Mouse (Mus musculus) hindbrain, embryonic 10.5 days (tissue): ENCODE results near the gene Suclg2. TPM values are rescaled to one million over a fixed set of nuclear protein-coding genes. Genes with fewer than 3 reads are reported as not detected.

Experiments used
- DNase-seq: peaks from one replicate; pipeline ENCODE4 v3.0.0-alpha.2; 2017; ENCODE audit warnings: low spot score
- H3K27ac ChIP-seq: fragments of 300-500 bp; sonication (generic); 2 replicates; pipeline ENCODE4 v1.5.1; 2016; ENCODE audit warnings: mild to moderate bottlenecking, moderate library complexity
- H3K27me3 ChIP-seq: fragments of 300-500 bp; sonication (generic); 2 replicates; pipeline ENCODE4 v1.6.1; 2016; ENCODE audit warnings: mild to moderate bottlenecking; ENCODE audit not compliant: poor library complexity, insufficient read depth, severe bottlenecking
- H3K36me3 ChIP-seq: fragments of 300-500 bp; sonication (generic); 2 replicates; pipeline ENCODE4 v1.6.1; 2016; ENCODE audit warnings: mild to moderate bottlenecking, moderate library complexity
- H3K4me1 ChIP-seq: fragments of 300-500 bp; sonication (generic); replicated peaks from 2 replicates; pipeline ENCODE4 v1.6.1; 2016; ENCODE audit warnings: mild to moderate bottlenecking
- H3K4me3 ChIP-seq: fragments of 300-500 bp; sonication (generic); 2 replicates; pipeline ENCODE4 v1.5.1; 2016; ENCODE audit warnings: mild to moderate bottlenecking, moderate library complexity
- H3K9me3 ChIP-seq: fragments of 300-500 bp; sonication (generic); 2 replicates; pipeline ENCODE4 v1.6.1; 2016; ENCODE audit warnings: mild to moderate bottlenecking, moderate library complexity
- WGBS: fragments of 180-500 bp; shearing (Covaris S2); methylation state at CpG from one replicate; pipeline ENCODE4 v1.1.7; 2016; 5-methylcytosine and 5-hydroxymethylcytosine counted together
- polyA plus RNA-seq: library from polyadenylated mRNA; unstranded; fragments of >200 nt; fragmentation: Nextera tagmentation; extraction: Ambion mirVana; gene quantifications from 2 replicates; pipeline ENCODE4 v1.2.1, GENCODE M21; 2016

The Suclg2 gene
- polyA plus RNA-seq, 1 experiment from 2014 or later, result 35.8 TPM

DNA sequence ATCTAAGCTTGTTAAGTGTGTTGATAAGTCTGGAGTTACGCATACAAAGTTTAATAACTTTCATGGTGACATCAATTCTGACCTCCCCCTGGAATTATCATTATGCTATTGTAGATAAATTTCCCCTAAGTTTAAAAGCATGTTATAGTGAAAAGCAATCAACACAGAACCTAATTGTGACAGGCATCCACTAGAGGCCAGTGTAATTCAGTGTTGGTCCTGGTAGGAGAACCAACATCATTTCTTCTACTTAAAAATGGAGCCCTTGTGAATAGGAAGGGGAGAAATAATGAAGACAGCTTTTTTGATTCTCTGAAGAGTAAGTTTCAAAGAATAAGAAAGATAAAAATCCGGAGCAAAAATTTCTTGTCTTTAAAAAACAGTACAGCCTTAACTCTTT, 200.2 kb downstream of the Suclg2 start:
- Histone ChIP-seq H3K4me3 (no peak overlapping the region), H3K36me3 (no peaks in the 10 kb centered on the region), H3K27me3 (no peaks in the 10 kb centered on the region), H3K9me3 (no peaks in the 10 kb centered on the region), H3K4me1 (peaks cover 4% of the 10 kb centered on the region; the same call in 1 of the 2 replicates), H3K27ac (no peak overlapping the region)
- 91% methylated on average over 2 of the region's 2 CpGs for WGBS
- DNase-seq, result no peak

DNA sequence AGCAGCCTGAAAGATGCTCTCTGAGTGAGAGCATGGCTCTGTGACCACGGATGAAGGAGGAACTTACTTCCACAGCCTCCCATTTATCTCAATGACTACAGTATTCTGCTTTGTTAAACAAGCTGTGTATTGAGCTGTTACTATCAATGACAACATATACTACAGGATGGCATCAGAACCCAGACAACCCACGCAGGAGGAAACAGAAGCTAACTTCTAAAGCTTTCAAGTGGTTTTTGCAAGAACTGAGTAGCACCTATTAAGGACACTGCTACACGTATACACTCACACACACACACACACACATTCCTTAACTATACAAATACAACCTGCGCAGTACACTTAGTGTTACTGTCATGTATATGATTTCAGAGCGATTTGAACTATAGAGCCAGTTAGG, 202.9 kb downstream of the Suclg2 start:
- no peak for DNase-seq
- H3K27ac ChIP-seq, result no peak overlapping the region
- no peak overlapping the region for H3K4me3 ChIP-seq
- H3K4me1 ChIP-seq, result peaks cover 4% of the 10 kb centered on the region; the same call in 1 of the 2 replicates
- no peaks in the 10 kb centered on the region for H3K9me3 ChIP-seq
- no peaks in the 10 kb centered on the region for H3K27me3 ChIP-seq
- no peaks in the 10 kb centered on the region for H3K36me3 ChIP-seq
- WGBS, result 84% methylated on average over 5 of the region's 5 CpGs

DNA sequence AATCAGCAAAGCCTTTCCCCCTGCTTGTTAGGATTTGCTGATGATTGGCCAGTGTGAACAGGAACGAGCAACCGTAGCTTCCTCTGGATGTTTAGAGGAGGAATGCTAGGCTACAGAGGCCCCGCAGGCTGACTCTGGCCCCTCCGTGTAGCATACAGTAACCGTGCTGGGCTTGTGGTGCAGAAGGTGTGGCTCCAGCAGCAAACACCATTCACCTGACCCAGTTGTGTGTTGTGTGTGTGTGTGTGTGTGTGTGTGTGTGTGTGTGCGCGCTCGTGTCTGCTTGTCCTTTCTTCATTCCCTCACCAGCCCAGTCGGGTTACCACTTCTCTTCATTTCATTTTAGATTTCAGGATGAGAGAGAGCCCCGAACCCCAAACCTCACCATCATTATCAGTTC, 203.9 kb downstream of the Suclg2 start:
- WGBS, result 87% methylated on average over 10 of the region's 10 CpGs
- peaks cover 4% of the 10 kb centered on the region; the same call in 1 of the 2 replicates for H3K4me1 ChIP-seq
- no peaks in the 10 kb centered on the region for H3K36me3 ChIP-seq
- no peak for DNase-seq
- no peaks in the 10 kb centered on the region for H3K27me3 ChIP-seq
- 0 out of 2 replicates have a peak overlapping the region, but pooled peaks have one; percentile 23 for H3K27ac ChIP-seq
- no peaks in the 10 kb centered on the region for H3K9me3 ChIP-seq
- no peak overlapping the region for H3K4me3 ChIP-seq

DNA sequence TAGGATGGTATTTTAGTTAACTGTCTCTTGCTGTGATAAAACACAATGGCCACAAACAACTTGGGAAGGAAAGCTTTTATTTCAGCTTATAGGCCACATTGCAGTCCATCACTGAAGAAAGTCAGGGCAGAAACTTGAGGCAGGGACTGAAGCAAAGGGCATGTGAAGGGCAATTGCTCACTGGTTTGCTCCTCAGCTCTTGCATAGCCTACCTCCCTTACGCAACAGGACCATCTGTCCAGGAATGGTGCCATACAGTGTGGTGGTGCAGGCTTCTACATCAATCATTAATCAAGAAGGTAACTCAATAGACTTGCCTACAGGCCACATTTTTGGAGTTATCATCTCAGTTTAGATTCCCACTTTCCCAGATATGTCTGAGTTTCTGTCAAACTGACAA, 206.9 kb downstream of the Suclg2 start:
- no peaks in the 10 kb centered on the region for H3K27me3 ChIP-seq
- DNase-seq, result no peak
- H3K36me3 ChIP-seq, result no peaks in the 10 kb centered on the region
- no peak overlapping the region for H3K27ac ChIP-seq
- H3K4me1 ChIP-seq, result no peaks in the 10 kb centered on the region
- H3K9me3 ChIP-seq, result 0 out of 2 replicates have a peak, but pooled peaks cover 4% of the 10 kb centered on the region
- 100% methylated on average over 1 of the region's 1 CpGs for WGBS
- H3K4me3 ChIP-seq, result no peak overlapping the region

DNA sequence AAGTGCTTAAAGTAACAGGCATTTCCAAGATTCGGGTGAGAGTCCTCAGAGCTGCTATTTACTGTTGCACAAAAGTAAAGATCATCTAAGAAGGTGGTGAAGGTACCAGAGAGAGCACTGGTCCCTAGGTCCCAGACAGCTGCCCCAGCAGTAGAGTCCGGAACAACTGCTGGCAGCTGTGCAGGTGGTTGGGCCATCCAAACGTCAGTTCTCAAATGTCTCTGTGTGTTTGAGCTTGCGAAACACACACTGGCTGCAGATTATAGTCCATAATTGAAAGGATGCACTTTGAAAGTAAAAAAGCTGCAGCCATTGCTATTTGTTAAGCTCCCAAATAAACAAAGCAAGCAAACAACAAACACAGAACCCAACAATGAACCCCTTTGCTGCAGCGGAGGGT, 217.8 kb downstream of the Suclg2 start:
- Histone ChIP-seq H3K4me3 (no peak overlapping the region), H3K4me1 (peaks cover 22% of the 10 kb centered on the region), H3K9me3 (no peaks in the 10 kb centered on the region), H3K27me3 (no peaks in the 10 kb centered on the region), H3K36me3 (no peaks in the 10 kb centered on the region), H3K27ac (no peak overlapping the region)
- DNase-seq, result no peak
- WGBS, result 80% methylated on average over 5 of the region's 5 CpGs

- H3K9me3 ChIP-seq, result no peaks in the 10 kb centered on the region
- peaks cover 17% of the 10 kb centered on the region for H3K4me1 ChIP-seq
- no peak for DNase-seq
- WGBS, result 66% methylated on average over 5 of the region's 5 CpGs
- H3K4me3 ChIP-seq, result no peak overlapping the region
- H3K27ac ChIP-seq, result no peak overlapping the region
- no peaks in the 10 kb centered on the region for H3K27me3 ChIP-seq
- no peaks in the 10 kb centered on the region for H3K36me3 ChIP-seq
Observed at GRCm38 (mm10) chr6:95499639-95500038, 219.0 kb downstream of the Suclg2 start.

GRCm38 (mm10) chr6:95492216-95492956, 226.2 kb downstream of the Suclg2 start:
- H3K36me3 ChIP-seq, result no peaks in the 10 kb centered on the region
- WGBS, result 84% methylated on average over 8 of the region's 8 CpGs
- no peaks in the 10 kb centered on the region for H3K27me3 ChIP-seq
- no peak for DNase-seq
- no peaks in the 10 kb centered on the region for H3K9me3 ChIP-seq
- H3K27ac ChIP-seq, result no peak overlapping the region
- no peak overlapping the region for H3K4me3 ChIP-seq
- no peaks in the 10 kb centered on the region for H3K4me1 ChIP-seq

DNA sequence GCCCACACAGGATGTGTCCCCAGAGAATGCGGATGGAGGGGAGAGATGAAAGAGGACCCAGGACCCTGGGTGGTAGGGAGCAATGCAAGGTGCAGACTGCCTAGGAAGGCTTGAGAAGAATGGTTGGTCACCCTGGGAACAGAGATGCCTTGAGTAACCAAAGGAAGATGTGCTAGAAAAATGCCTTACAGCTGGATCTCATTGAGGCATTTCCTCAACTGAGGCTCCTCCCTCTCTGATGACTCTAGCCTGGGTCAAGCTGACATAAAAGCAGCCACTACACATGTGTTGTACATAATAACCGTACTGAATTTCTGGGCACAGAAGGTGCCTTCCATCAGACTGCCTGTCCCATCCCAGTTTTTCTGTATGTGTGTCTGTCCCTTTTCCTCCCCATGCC, 227.6 kb downstream of the Suclg2 start:
- no peaks in the 10 kb centered on the region for H3K4me1 ChIP-seq
- DNase-seq, result no peak
- WGBS, result 74% methylated on average over 2 of the region's 2 CpGs

GRCm38 (mm10) chr6:95485791-95486190, 232.8 kb downstream of the Suclg2 start:
- Histone ChIP-seq H3K4me1 (0 out of 2 replicates have a peak, but pooled peaks cover 5% of the 10 kb centered on the region), H3K27me3 (no peaks in the 10 kb centered on the region), H3K27ac (no peak overlapping the region), H3K9me3 (no peaks in the 10 kb centered on the region), H3K36me3 (no peaks in the 10 kb centered on the region), H3K4me3 (no peak overlapping the region)
- 92% methylated on average over 6 of the region's 6 CpGs for WGBS
- no peak for DNase-seq

More for the DNA sequence above, 227.6 kb downstream of the Suclg2 start:
- Histone ChIP-seq H3K4me3 (no peak overlapping the region), H3K36me3 (no peaks in the 10 kb centered on the region), H3K9me3 (no peaks in the 10 kb centered on the region), H3K27me3 (no peaks in the 10 kb centered on the region), H3K27ac (no peak overlapping the region)

- no peak overlapping the region for H3K27ac ChIP-seq
- DNase-seq, result peak; percentile 58
- no peaks in the 10 kb centered on the region for H3K27me3 ChIP-seq
- peaks cover 5% of the 10 kb centered on the region; the same call in 1 of the 2 replicates for H3K9me3 ChIP-seq
- 60% methylated on average over 7 of the region's 7 CpGs for WGBS
- 0 out of 2 replicates have a peak, but pooled peaks cover 5% of the 10 kb centered on the region for H3K4me1 ChIP-seq
- peaks cover 5% of the 10 kb centered on the region; the same call in 1 of the 2 replicates for H3K36me3 ChIP-seq
- no peak overlapping the region for H3K4me3 ChIP-seq
Observed at GRCm38 (mm10) chr6:95484183-95484818, 234.3 kb downstream of the Suclg2 start.

DNA sequence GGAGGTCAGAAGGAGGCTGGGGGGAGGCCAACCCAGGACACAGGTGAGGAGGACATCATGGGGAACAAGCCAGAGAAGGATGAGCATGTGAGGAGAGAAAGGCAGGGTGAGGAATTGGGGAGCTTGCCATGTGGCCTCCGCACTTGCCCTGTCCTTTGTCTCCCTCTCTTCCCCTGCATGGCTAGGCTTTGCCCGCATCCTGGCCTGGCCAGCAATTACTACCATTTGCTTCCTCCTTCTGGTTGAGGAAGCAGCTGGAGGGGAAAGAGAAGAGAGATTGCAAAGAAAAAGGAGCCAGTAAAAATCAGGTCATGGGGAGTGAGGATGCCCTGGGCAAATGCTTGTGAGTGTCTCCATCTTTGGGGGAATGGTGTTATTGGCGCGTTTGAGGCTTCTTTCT, 234.9 kb downstream of the Suclg2 start:
- H3K27me3 ChIP-seq, result no peaks in the 10 kb centered on the region
- H3K4me3 ChIP-seq, result no peak overlapping the region
- H3K27ac ChIP-seq, result no peak overlapping the region
- 0 out of 2 replicates have a peak, but pooled peaks cover 5% of the 10 kb centered on the region for H3K4me1 ChIP-seq
- peaks cover 5% of the 10 kb centered on the region; the same call in 1 of the 2 replicates for H3K9me3 ChIP-seq
- no peak for DNase-seq
- peaks cover 5% of the 10 kb centered on the region; the same call in 1 of the 2 replicates for H3K36me3 ChIP-seq
- 91% methylated on average over 4 of the region's 4 CpGs for WGBS

GRCm38 (mm10) chr6:95483127-95483526, 235.5 kb downstream of the Suclg2 start:
- no peak overlapping the region for H3K4me3 ChIP-seq
- no peak overlapping the region for H3K27ac ChIP-seq
- 93% methylated on average over 6 of the region's 6 CpGs for WGBS
- peaks cover 5% of the 10 kb centered on the region; the same call in 1 of the 2 replicates for H3K36me3 ChIP-seq
- no peak for DNase-seq
- 0 out of 2 replicates have a peak, but pooled peaks cover 5% of the 10 kb centered on the region for H3K4me1 ChIP-seq
- peaks cover 5% of the 10 kb centered on the region; the same call in 1 of the 2 replicates for H3K9me3 ChIP-seq
- no peaks in the 10 kb centered on the region for H3K27me3 ChIP-seq

DNA sequence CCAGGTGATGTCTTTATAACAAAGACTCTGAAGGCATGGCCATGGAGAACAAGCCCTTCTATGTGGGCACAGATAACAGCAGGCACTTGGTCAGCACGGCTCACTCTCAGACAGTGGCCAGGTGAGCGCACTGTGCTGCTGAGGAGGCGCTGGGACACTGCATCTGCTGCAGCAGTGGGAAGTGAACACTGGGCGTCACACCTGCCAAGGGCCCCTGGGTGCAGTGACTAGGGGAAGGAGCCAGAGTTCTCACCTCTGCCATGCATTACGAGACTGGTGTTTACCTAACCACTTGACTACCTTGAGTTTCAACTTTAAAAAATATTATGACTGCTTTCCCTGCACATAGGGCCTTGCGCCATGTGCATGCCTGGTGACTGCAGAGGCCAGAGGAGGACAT, 238.8 kb downstream of the Suclg2 start:
- Histone ChIP-seq H3K27ac (no peak overlapping the region), H3K4me1 (0 out of 2 replicates have a peak, but pooled peaks cover 5% of the 10 kb centered on the region), H3K4me3 (no peak overlapping the region), H3K9me3 (peaks cover 5% of the 10 kb centered on the region; the same call in 1 of the 2 replicates), H3K27me3 (no peaks in the 10 kb centered on the region), H3K36me3 (peaks cover 10% of the 10 kb centered on the region)
- DNase-seq, result no peak
- 95% methylated on average over 6 of the region's 6 CpGs for WGBS
